Comparison of ENCODE assay signal across 16 mouse cellular contexts in the genomic region with DNA sequence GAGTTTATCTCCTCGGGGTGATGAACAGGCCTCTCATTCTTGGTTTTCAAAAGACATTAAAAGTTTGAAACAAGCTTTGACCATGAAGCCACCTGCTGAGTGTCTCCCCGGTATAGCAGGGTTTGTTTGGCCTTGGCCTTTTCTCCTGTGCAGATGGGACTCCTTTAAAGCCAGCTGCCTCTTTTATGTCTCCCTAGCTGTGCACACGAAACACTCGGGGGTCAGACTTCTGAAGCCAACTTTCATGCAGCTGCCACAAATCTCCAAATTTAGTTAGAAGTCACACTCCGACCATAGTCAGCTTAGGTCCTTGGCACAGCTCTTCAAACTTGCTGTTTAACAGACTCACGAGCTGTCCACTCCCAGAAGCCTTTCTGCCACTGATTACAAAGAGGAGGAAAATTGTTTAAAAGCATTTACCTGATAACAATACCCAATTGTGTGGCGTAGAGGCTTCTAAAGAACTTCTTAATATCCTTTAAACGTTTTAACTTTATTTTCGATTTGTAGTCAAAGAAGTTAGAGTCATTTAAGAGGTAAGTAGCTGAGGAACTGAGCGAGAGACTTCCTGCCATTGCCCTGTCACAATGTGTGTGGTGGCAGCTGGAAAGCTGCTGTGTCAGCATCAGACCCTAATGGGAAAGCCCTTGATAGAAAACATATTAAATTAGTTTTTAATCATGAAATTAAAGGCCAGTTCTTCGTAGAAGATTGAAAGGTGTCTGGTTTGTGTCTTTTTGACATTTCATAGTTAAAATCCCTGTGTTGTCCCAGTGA. TPM values are rescaled to one million over a fixed set of nuclear protein-coding genes. Genes with fewer than 3 reads are reported as not detected.
DNase-seq lines count a peak whose midpoint lies in the region; ATAC-seq and TF ChIP-seq lines count a peak whose summit lies in the region.
"Had no signal": no experiment of that assay in that cellular context is flagged by ENCODE, and none has a peak within 500 bp of the region (broad histone marks: within the 10 kb centered on the region; RNA-seq: fewer than 3 reads in every experiment).

No protein-coding gene starts in this region.

- H3K36me3 ChIP-seq in heart, embryonic 13.5 days, result peaks cover 12% of the 10 kb centered on the region; the same call in 1 of the 2 replicates
- no peaks in the 10 kb centered on the region for H3K36me3 ChIP-seq in heart, embryonic 11.5 days (ENCODE audit: control insufficient read depth, insufficient read depth, low read length)
- no peaks in the 10 kb centered on the region for H3K36me3 ChIP-seq in neural tube, embryonic 13.5 days
- H3K36me3 ChIP-seq in midbrain, embryonic 16.5 days (ENCODE audit: control insufficient read depth, insufficient read depth, low read length), result no peaks in the 10 kb centered on the region
- H3K36me3 ChIP-seq in kidney, adult 2 months (ENCODE audit: control insufficient read depth, insufficient read depth, low read length), result no peaks in the 10 kb centered on the region

- H3K4me2 ChIP-seq in heart, embryonic 13.5 days, result no peak overlapping the region
- no peak overlapping the region for H3K4me2 ChIP-seq in heart, embryonic 11.5 days
- no peak overlapping the region for H3K4me2 ChIP-seq in neural tube, embryonic 13.5 days
- H3K4me2 ChIP-seq in midbrain, embryonic 16.5 days (ENCODE audit: low read length), result no peak overlapping the region
- H3K4me2 ChIP-seq: hindbrain, embryonic 15.5 days had no signal

- no peaks in the 10 kb centered on the region for H3K9me3 ChIP-seq in heart, embryonic 13.5 days
- no peaks in the 10 kb centered on the region for H3K9me3 ChIP-seq in heart, embryonic 11.5 days (replicated peaks; ENCODE audit: control insufficient read depth, low read length)
- H3K9me3 ChIP-seq in neural tube, embryonic 13.5 days, result no peaks in the 10 kb centered on the region
- H3K9me3 ChIP-seq in midbrain, embryonic 16.5 days (replicated peaks; ENCODE audit: control insufficient read depth, low read length, poor library complexity, severe bottlenecking), result no peaks in the 10 kb centered on the region
- H3K9me3 ChIP-seq: hindbrain, embryonic 15.5 days; megakaryocyte, embryonic 14.5 days had no signal

- no peak overlapping the region for H3K4me3 ChIP-seq in heart, embryonic 13.5 days
- H3K4me3 ChIP-seq in heart, embryonic 11.5 days (ENCODE audit: low read depth, low read length), result no peak overlapping the region
- no peak overlapping the region for H3K4me3 ChIP-seq in neural tube, embryonic 13.5 days
- no peak overlapping the region for H3K4me3 ChIP-seq in midbrain, embryonic 16.5 days (ENCODE audit: low read depth, low read length)
- H3K4me3 ChIP-seq in kidney, adult 2 months (ENCODE audit: insufficient read depth, low read depth, low read length), result no peak overlapping the region
- H3K4me3 ChIP-seq: heart, adult 2 months; hindbrain, embryonic 15.5 days; megakaryocyte, embryonic 14.5 days had no signal

- H3K27me3 ChIP-seq in heart, embryonic 13.5 days (replicated peaks), result no peaks in the 10 kb centered on the region
- no peaks in the 10 kb centered on the region for H3K27me3 ChIP-seq in heart, embryonic 11.5 days (ENCODE audit: control insufficient read depth, insufficient read depth, low read length)
- H3K27me3 ChIP-seq in neural tube, embryonic 13.5 days, result no peaks in the 10 kb centered on the region
- no peaks in the 10 kb centered on the region for H3K27me3 ChIP-seq in midbrain, embryonic 16.5 days (ENCODE audit: control insufficient read depth, insufficient read depth, low read depth, low read length)
- H3K27me3 ChIP-seq in kidney, adult 2 months (replicated peaks; ENCODE audit: control insufficient read depth, insufficient read depth, low read length), result no peaks in the 10 kb centered on the region
- H3K27me3 ChIP-seq: hindbrain, embryonic 15.5 days; megakaryocyte, embryonic 14.5 days had no signal

- DNase-seq in neural tube, embryonic 10.5 days (ENCODE audit: extremely low spot score, low spot score), result no peak
- DNase-seq in adrenal gland, postnatal 36 days, result peak; percentile 26 to 30
- no peak for DNase-seq in kidney, adult 2 months
- DNase-seq: cerebellum, adult 2 months; heart, adult 2 months; spleen, adult 18-20 months; thymus, adult 2 months had no signal

- no peak for ATAC-seq in heart, embryonic 13.5 days (ENCODE audit: extremely low read depth, insufficient number of reproducible peaks, low FRiP score, low TSS enrichment)
- no peak for ATAC-seq in heart, embryonic 11.5 days (replicated peaks; ENCODE audit: insufficient number of reproducible peaks, low FRiP score, low TSS enrichment)
- 0 out of 2 replicates have a peak, but pooled peaks have one; percentile 19 for ATAC-seq in neural tube, embryonic 13.5 days (ENCODE audit: low read depth)
- ATAC-seq in midbrain, embryonic 16.5 days, result 0 out of 2 replicates have a peak, but pooled peaks have one; percentile 11
- ATAC-seq: activated CD4-positive, CD25-positive, alpha-beta regulatory T cell, adult 4 months had no signal

- WGBS in heart, embryonic 13.5 days, result 42% methylated on average over 11 of the region's 11 CpGs
- 55% methylated on average over 11 of the region's 11 CpGs for WGBS in heart, embryonic 11.5 days (ENCODE audit: insufficient replicate concordance)
- WGBS in neural tube, embryonic 13.5 days, result 34% methylated on average over 11 of the region's 11 CpGs
- WGBS in midbrain, embryonic 16.5 days, result 23% methylated on average over 11 of the region's 11 CpGs
- 66% methylated on average over 11 of the region's 11 CpGs for WGBS in kidney, adult 2 months

- H3K9ac ChIP-seq in heart, embryonic 13.5 days, result 0 out of 2 replicates have a peak overlapping the region, but pooled peaks have one; percentile 1
- H3K9ac ChIP-seq in heart, embryonic 11.5 days (ENCODE audit: low read depth, low read length), result no peak overlapping the region
- no peak overlapping the region for H3K9ac ChIP-seq in neural tube, embryonic 13.5 days
- no peak overlapping the region for H3K9ac ChIP-seq in midbrain, embryonic 16.5 days (ENCODE audit: low read depth, low read length)
- H3K9ac ChIP-seq: hindbrain, embryonic 15.5 days; liver, embryonic 14.5 days had no signal

- peaks cover 23% of the 10 kb centered on the region for H3K4me1 ChIP-seq in heart, embryonic 13.5 days
- H3K4me1 ChIP-seq in heart, embryonic 11.5 days (ENCODE audit: control insufficient read depth, insufficient read depth, low read length), result peaks cover 10% of the 10 kb centered on the region; the same call in 1 of the 2 replicates
- H3K4me1 ChIP-seq in neural tube, embryonic 13.5 days (replicated peaks), result peaks cover 13% of the 10 kb centered on the region
- H3K4me1 ChIP-seq in midbrain, embryonic 16.5 days (ENCODE audit: control insufficient read depth, insufficient read depth, low read length), result no peaks in the 10 kb centered on the region
- no peaks in the 10 kb centered on the region for H3K4me1 ChIP-seq in kidney, adult 2 months (ENCODE audit: control insufficient read depth, insufficient read depth, low read length)
- H3K4me1 ChIP-seq: hindbrain, embryonic 15.5 days had no signal

- TF ChIP-seq POLR2A in kidney, adult 2 months (IDR thresholded peaks at IDR 0.05; ENCODE audit: low read depth, low read length), result no peak

- peak overlapping the region; percentile 28; the same call in 1 of the 2 replicates for H3K27ac ChIP-seq in heart, embryonic 13.5 days (replicated peaks)
- H3K27ac ChIP-seq in heart, embryonic 11.5 days (ENCODE audit: low read depth, low read length), result no peak overlapping the region
- H3K27ac ChIP-seq in neural tube, embryonic 13.5 days (replicated peaks), result no peak overlapping the region
- no peak overlapping the region for H3K27ac ChIP-seq in midbrain, embryonic 16.5 days (ENCODE audit: low read length)
- no peak overlapping the region for H3K27ac ChIP-seq in kidney, adult 2 months (ENCODE audit: insufficient read depth, low read depth, low read length)
- H3K27ac ChIP-seq: heart, adult 2 months; hindbrain, embryonic 15.5 days; kidney, postnatal 0 days; liver, embryonic 14.5 days had no signal

- no peak for TF ChIP-seq CTCF in kidney, adult 2 months (conservative IDR thresholded peaks at IDR 0.05; ENCODE audit: insufficient read depth, insufficient read length, low read depth, low read length)

RNA-seq across cellular contexts. Expression of a gene that starts 57.9 kb away (rescaled TPM):
- polyA plus RNA-seq in heart, embryonic 13.5 days (2015; fragmentation: Nextera tagmentation; extraction: Ambion mirVana), result 7.3 and 7.7 TPM in 2 replicates
- polyA plus RNA-seq in heart, embryonic 11.5 days (2014; fragmentation: Nextera tagmentation; extraction: Ambion mirVana), result 8.0 and 10.0 TPM in 2 replicates
- 6.4 and 7.0 TPM in 2 replicates for polyA plus RNA-seq in neural tube, embryonic 13.5 days (2015; fragmentation: Nextera tagmentation; extraction: Ambion mirVana)
- total RNA-seq in adrenal gland, postnatal 36 days (2021), result 10 to 100 TPM; 15.1 to 15.9 TPM
- polyA plus RNA-seq in midbrain, embryonic 16.5 days (2015; fragmentation: Nextera tagmentation; extraction: Ambion mirVana), result 10.0 and 11.0 TPM in 2 replicates
- polyA plus RNA-seq in kidney, adult 2 months (2012; rRNA removed), result 1.9 and 2.6 TPM in 2 replicates

RNA-seq across cellular contexts. Expression of a gene that starts 58.2 kb away (rescaled TPM):
- 1.6 and 2.2 TPM in 2 replicates for polyA plus RNA-seq in heart, embryonic 13.5 days (2015; fragmentation: Nextera tagmentation; extraction: Ambion mirVana)
- polyA plus RNA-seq in heart, embryonic 11.5 days (2014; fragmentation: Nextera tagmentation; extraction: Ambion mirVana), result 2.2 TPM in 2 replicates
- 0.21 and 0.66 TPM in 2 replicates for polyA plus RNA-seq in neural tube, embryonic 13.5 days (2015; fragmentation: Nextera tagmentation; extraction: Ambion mirVana)
- total RNA-seq in adrenal gland, postnatal 36 days (2021), result under 1 TPM; 0.13 to 0.17 TPM
- polyA plus RNA-seq in midbrain, embryonic 16.5 days (2015; fragmentation: Nextera tagmentation; extraction: Ambion mirVana), result 0.67 and 0.90 TPM in 2 replicates
- not detected in 2 replicates for polyA plus RNA-seq in kidney, adult 2 months (2012; rRNA removed)
- polyA plus RNA-seq: thymus, adult 2 months had no signal

Comparison
In these comparisons a context has a peak if more than half of its experiments do, and no peak if none do; other contexts are left out.
1. ATAC-seq: peak in neural tube, embryonic 13.5 days (single experiment) and midbrain, embryonic 16.5 days (single experiment); none in heart, embryonic 13.5 days (single experiment) and heart, embryonic 11.5 days (single experiment).
2. DNase-seq: peak in adrenal gland, postnatal 36 days (2 of 2); none in neural tube, embryonic 10.5 days (single experiment) and kidney, adult 2 months (single experiment).